Mouse (Mus musculus) ovary, postnatal 14 days (tissue): ENCODE measurements at regions not wholly inside any gene's neighbourhood (a gene's known extent, or its start where the extent isn't known, plus 50 kb on each side); places are given as distances from the start of the nearest gene placed in this dataset.
A peak's percentile ranks its signal among the peaks of the same experiment; 100 is the strongest.
"Not testable (repeated sequence)": the region's sequence is repeated elsewhere in the genome, so short reads cannot be mapped to it uniquely, and the experiment has no call there.

Source experiments
- DNase-seq: peaks from one replicate; pipeline ENCODE4 v3.0.0; 2022; ENCODE audit warnings: low spot score

DNA sequence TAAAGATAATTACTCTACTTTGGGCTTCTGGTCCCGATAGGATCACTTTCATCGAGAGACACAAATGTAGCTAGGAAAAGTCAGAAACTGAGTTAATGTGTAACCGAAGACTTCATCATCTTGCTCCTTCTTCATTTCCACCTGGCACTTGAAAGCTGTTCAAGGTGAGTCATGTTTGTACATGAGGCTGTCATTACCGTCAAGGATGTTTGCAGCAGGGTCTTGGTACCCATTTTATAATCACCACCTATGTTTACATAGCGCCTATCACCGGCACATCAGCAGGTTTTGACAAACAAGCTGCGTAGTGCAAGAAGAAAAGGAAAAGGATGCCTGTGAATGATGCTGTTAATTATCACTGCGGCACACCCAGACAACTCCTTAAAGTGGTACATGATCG, 377.0 kb upstream of the Zfp703 start:
- no peak for DNase-seq

DNA sequence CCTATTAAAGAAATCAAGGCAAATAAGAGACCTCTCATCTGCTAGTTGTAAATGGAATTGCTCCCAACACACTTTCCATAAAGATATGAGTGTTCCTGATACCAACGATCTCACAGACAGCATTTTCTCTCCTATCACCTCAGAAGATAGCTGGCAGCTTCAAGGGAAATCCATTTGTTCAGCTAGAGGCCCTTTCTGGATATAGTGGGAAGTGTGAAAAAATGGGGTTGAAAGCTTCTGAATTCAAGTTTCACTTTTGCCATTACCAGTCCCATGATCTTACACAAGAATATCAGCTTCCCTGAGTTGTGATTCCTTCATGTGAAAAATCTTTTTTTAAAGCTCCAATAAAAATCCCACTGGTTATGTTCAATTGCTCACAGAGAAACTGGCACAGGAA, 369.1 kb upstream of the Zfp703 start:
- no peak for DNase-seq

DNA sequence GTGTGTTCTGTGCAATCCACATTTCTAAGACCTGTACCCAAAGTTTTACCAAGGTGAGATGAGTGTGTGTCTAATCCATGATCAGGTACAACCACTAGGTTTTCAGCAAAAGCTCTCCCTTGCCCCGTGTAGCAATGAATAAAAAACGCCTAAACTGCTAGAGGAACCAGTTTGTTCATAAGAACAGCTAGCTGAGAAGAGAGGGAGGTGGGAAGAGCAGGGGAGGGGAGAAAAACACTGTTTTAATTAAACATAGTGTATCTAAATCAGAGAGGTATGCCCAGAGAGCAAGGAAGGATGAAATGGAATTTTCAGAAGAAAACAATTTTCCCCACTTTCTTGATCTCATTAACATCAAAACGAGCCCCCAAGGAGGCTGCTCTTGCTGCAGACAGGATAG, 368.5 kb upstream of the Zfp703 start:
- DNase-seq = no peak

DNA sequence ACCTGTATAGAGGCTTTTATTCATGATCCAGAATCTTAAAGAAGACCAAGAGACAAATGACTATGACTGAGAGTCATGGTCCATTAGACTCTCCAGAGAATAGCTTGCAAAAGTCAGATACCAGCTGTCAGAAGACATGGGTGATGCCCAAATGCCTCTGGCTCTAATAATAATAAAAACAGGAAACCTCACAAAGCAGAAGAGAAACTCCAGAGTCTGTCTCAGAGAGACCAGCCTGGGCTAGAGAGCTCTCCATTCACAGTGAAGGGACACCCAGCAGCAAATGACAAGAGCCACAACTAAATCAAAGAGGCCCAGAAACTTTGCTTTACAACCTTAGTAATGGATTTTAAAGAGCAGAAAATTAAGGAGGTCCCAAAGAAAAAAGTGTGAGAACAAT, 365.0 kb upstream of the Zfp703 start:
- DNase-seq = no peak

DNA sequence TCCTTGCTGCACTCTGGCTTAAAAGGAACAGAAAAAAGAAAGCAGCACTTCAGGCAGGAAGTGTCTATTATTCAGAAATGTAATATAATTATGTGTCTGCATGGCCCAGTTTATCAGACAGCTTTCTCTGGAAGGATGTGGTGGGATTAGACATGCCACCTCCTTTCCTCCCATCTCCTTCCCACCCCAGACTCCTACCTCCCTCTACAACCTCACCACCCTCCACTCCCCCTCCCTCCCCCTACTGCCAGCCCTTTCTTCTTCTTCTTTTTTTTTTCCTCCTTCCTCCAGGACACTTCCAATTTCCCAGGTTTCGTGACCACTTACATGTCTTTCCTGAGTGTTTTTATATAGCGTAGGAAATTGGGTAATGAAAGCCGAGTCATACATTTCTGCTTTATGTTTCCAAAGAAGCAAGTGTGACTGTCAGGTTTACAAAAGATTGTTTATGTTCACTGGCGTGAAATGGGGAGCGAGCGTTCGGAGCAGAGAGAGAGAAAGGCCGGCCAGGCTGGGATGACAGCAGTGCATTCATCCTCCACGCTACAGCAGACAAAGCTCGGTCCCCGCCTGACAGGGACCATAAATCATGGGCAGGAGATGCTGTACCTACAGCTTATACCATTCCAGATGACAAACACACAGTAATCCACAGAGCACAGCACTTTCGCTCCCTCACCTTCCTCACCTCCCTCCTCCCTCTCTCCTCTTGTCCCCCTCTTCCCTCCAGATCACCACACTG, 354.6 kb upstream of the Zfp703 start:
- DNase-seq = no peak

DNA sequence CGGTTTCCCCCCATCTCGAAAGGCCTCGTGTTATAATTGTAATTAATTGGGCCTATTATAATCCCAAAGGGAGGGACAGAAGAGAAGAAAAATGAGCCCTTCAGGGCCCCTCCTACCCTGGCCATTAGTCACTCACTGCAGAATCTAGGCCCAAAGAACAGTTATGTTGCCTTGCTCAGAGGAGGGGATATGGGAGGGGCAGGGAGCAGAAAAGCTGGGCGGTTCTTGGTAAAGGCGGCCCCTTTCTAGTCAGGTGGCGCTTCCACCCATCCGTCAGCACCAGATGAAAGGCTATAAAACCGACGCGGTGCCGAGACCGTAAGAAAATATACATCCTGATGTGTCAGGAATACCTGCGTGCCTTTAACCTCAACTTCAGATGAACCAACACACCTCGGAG, 350.9 kb upstream of the Zfp703 start:
- no peak for DNase-seq

DNA sequence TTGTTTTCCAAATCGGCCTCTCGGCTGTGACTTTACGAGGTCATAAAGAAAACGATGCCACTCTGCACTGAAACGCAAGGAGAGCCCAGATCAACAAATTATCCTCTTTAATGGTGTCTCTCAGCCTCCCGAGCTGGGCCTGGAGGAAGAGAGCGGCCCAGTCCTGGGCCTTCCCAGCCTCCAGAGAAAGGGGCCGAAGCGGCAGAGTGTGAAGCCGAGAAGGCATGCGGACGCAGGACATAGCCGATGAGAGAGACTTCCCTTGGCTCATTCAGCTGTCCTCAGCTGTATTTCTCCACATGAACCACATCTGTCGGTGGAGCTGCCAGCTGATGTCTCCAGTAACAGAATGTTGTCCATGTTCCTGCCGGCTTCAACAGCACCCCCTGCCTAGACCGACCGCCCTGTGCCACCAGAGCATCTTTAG, 350.5 kb upstream of the Zfp703 start:
- DNase-seq = no peak

DNA sequence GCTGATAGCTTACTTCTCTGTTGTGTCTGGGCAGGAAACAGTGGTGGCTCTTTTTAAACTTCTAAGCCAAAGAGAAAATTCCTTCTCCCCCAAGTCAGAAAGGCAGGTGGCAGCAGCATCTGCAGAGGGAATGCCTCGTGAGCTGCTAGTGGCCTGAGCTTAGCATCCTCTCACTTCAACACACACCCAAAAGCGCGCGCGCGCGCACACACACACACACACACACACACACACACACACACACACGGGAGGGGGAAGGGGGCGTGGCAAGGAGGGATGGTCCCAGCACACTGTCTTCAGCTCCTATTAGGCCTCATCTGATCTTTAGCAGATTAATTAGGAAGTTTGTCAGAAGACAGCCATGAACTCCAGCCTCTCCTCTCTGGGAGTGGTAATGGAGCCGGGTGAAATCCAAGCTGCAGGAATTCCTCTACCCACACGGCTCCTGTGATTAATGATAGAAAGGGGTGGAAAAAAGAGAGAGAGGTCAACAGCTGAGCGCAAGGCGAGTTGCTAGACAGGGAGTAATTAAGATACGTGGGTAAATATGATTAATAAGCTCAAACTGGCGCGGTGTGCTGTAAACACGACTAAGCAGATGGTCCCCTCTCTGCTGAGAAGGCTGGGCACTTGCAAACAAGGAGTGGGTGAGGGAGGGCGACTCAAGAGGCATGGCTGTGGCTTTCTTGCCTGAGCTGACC, 349.8 kb upstream of the Zfp703 start:
- DNase-seq = no peak

DNA sequence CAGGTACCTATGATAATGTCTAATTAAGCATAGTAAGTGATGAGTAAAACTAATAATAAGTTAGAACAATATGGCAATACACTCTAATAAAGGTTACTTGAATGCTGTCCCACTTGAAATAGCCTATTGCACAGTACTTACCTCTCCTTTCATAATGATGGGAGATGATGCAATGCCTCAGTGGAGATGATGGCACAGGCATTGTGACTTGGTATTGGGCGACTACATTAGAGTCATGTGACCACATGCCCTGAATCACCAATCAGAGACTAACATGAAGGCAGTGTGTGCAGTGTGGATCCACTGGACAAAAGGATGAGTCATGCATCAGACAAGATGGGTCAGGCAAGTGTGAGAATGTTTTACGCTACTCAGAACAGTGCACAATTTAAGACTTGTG, 346.6 kb upstream of the Zfp703 start:
- DNase-seq = no peak

DNA sequence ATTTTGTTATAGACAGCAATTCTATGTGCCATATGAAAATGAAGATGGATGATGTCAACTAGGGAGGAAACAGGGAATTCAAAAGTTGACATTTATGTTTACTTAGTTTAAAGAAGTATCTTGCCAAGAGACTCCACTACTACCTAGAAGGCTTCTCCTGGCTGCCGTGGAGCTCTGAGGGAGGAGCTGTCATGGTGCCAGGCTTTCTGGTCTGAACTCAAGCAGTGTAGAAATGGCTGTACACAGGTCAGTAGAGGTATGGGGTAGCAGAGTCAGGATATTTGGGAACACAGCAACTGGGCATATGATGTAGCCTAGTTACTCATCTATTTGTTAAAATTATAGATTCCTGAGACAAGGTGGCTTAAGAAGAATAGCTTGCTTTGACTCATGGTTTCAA, 341.4 kb upstream of the Zfp703 start:
- no peak for DNase-seq

DNA sequence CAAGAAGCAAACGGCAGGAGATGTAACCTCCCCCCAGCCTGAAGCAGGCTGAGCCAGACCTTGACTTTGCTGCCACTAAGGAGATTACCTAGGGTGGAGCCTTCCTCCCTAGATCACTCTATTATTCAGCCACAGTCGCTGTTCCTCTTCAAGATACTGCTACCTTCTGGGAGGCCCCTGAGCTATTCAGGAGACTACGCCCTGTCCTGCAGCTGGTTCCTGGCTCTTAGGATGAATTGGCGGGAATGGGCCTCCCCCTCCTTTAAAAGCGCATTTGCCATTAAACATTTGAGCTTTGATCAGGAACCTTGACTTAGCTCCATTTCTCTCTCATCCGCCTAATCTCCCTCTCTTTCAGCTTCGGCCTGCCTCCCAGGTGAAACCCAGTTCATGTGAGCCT, 331.8 kb upstream of the Zfp703 start:
- not testable (repeated sequence) for DNase-seq

DNA sequence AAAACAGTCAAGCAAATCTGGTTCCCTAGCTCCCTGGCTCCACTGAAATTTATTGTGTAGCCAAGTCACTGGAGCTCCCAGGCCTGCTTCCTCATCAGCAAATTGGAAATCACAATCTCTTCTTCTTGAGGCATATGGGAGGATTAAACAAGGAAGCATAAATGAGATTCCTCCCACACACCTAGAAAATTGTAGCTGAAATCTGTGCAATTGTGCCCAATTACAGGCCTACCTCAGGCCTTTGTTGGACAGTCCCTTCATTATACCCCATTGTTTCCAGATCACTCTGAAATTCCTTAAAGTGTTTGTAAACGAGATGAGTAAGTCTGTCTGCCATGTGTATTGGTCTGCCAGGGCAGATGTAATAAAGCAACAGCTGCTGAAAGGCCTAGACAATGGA, 326.8 kb upstream of the Zfp703 start:
- no peak for DNase-seq

DNA sequence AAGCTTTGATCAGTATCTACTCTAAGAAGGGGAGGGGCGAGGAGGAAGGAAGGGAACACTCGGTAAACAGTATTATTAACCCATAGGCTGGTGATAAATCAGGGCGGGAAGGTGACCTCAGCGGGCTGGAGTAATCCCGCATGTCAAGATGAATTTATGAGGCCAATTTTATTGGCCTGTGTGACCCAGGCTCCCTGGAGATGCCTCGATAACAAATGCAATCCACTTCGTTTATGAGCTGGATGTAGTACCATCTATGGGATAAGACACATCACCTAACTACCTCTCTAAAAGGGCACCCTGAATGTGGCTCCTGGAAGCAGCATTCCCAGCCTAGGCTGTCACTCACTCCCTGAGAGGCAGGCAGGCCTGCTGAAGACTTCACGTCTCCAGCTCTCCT, 321.2 kb upstream of the Zfp703 start:
- no peak for DNase-seq

DNA sequence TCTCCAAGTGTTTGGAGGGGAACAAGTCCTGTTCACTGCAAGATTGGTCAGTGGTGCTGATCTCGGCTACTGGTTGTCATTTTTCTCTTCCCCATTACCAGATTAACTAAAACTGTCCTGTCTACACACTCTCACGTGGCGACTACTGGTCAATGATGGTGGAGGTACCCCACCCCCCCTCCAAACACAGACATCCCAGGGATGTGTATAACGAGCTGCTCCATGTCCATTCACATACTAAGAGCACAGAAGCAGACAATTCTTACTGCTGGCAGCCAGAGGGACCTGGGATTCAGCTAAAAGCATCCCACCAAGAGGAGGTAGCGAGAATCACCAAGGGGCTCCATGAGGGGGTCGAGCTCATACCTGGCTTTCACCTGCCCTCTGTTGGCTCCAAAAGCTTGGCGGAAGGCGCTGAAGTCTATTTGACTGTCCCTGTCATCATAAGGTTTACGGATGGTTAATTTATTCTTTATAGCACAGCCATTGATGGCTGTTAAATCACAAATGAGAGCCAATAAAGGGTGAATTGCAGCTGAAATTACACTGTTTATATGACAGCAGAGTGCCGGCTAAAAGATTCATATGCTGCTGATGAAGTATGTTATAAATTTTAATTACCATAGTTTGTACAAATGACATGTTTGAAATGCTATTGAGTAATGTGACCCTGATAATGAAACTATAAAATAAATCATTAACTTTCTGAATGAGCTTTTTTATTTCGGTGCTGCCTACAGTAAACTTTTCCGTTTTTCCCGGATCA, 320.6 kb upstream of the Zfp703 start:
- DNase-seq = no peak

DNA sequence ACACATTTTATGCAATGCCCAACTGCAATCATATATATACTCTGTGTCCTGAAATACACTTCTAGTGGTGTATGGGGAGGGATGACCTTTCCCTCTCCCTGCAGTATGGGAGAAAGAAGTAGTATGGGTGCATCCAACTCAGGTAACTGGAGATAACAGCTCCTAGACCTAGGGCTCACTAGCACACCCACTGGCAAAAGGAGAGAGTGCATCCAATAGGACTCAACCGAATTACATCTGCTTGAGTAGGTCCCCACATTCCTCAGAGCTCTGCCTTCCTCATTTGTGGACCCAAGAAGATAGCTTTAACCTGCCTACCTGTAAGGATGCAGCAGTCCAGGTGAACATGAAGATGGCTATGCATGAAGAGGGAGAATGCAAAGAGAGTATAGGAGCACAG, 317.7 kb upstream of the Zfp703 start:
- no peak for DNase-seq

DNA sequence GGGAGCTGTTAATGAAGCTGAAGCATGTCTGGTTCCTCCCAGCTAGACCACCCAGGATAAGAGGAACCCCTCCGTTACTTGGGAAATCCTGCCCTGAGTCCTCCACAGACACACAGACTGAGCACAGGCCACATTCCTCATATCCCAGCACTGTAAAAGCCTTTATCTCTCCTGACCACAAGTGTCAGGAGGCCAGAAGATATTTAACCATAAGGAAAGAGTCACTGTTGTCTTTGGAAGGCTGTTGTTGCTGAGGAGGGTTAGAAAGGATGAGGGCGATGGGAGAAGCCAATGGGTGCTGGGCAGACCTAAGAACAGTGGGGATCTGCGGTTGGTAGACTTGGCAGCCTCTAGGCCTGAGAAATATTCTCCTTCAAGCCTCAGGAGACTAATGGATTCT, 307.6 kb upstream of the Zfp703 start:
- DNase-seq = no peak

DNA sequence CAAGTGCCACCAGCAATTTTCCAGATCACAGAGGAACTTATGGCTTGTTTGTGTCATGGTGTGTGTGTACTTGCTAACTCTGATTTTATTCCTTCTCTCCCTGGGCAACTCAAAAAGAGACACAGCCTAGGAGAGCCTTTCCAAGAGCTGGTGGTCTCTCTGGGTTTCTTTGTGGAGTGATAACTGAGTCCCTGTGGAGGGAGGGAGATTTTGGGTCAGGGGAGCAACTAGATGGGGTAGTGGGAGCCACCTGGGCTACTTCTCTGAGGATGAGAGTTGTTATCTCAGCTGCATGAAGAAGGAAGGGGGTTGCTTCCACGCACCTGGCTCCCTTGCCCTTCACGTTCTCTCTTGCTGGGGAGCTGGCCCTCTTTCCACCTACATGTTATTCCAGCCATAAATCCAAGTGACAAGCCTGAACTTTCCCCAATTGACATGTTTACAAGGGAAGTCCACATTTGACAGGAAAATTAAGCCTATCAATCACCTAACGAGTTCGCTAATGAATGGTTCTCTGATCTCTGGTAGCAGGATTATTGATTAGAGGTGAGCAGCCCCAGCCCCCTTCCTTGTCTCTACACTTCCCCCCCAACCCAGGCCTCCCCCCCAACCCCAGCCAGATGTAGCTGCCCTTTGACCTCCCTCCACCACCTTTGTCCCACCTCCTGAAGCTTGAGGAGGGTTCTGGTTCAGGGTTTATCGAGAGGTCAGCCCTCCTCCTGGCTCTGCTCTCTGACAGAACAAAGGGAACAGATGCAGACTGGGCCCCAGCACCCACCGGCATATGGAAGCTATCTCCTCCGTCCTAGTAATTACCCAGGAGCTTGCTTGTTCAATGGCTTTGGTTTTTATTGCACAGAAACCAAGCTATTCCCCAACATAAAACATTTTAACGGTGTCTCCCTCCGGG, 304.4 kb upstream of the Zfp703 start:
- DNase-seq = no peak

DNA sequence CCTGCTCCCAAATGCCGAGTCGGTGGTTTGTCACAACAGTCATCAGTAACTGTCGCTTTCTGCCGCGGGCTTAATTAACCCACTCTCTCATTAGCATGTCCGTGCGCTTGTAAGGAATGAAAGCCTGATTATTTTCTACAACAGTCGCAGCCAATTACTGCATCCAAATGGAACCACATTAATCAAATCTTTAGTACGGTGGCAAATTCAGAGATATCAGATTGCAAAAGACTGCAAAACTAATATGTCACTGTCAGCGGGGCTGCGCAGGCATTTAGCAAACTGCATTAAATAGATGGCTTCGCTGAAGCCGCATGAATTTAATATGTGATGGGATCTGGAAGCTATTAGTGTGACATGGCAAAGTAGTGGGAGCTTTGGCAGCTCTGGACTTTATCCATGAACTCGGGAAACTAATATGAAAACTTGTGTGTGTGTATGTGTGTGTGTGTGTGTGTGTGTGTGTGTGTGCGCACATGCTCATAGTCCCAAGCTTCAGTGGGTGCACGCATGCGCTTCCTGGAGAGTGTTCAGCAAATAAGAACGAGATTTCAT, 299.5 kb upstream of the Zfp703 start:
- DNase-seq = no peak

DNA sequence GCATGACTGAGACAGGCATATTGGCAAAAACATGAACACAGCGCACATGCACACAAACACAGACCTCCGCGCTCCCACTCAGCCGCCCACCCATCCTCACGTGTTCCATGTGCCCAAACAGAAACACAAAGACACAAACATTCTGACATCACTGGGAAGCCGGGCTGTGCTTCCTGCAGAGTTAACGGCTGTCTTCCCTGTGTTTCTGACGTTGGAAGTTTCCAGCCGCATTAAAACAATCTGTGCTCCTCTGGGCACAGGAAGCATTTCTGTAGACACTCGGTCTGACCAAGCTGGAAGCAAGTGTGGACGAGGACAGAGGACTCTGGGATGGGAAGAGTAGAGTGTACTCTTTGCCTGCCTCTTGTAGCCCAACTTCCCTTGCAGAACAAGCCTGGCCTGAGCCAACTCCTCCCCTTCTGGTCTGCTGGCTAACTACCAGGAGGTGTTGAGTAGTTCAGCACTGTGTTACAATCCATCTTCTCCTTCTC, 296.2 kb upstream of the Zfp703 start:
- DNase-seq = no peak

DNA sequence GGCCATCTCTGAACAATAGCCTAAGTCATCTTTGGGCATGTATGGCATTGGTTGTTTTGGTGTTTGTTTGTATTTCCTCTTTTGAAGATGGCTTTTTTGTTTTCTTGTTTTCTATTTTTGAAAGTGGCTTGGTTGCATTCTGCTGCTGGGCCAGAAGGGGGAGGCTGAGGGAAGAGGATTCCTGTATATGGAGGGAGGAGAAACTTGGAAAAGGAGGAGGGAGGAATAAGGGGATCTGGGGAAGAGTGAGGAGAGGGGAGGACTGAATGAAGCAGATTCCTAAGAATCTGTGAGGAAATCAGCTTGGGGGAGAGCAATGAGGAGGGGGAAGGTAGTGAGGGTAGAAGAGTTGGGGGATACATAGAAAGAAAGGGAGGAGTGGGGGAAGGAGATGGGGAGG, 290.0 kb upstream of the Zfp703 start:
- peak; percentile 25 for DNase-seq

DNA sequence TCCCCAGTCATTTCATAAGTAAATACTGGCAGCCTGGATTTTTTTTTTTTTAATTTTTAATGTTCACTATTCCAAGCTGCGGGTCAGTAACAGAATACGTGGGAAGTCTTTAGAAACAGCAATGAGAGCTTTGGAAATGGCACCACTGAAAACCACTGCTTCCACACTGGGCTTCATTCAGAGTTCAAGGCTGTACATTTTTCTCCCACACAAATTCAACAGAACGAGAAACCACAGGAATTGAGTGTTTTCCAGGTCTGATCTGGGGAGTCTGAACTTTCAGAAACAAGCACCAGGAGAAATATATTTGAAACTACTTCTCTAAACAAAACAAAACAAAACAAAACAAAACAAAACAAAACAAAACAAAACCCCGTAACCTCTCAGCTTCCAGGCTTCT, 289.1 kb upstream of the Zfp703 start:
- no peak for DNase-seq
